Comparison of ENCODE assay signal across 23 mouse cellular contexts in genomic region chr3:69511881-69512280, GRCm38 (mm10).
A peak's percentile ranks its signal among the peaks of the same experiment; 100 is the strongest.
DNase-seq lines count a peak whose midpoint lies in the region; ATAC-seq and TF ChIP-seq lines count a peak whose summit lies in the region.
"Had no signal": no experiment of that assay in that cellular context is flagged by ENCODE, and none has a peak within 500 bp of the region (broad histone marks: within the 10 kb centered on the region; RNA-seq: fewer than 3 reads in every experiment).

No protein-coding gene starts in this region.

- no peaks in the 10 kb centered on the region for H3K36me3 ChIP-seq in hindbrain, embryonic 16.5 days (ENCODE audit: control insufficient read depth, insufficient read depth, low read length)
- no peaks in the 10 kb centered on the region for H3K36me3 ChIP-seq in hindbrain, embryonic 12.5 days
- no peaks in the 10 kb centered on the region for H3K36me3 ChIP-seq in neural tube, embryonic 13.5 days
- no peaks in the 10 kb centered on the region for H3K36me3 ChIP-seq in lung, postnatal 0 days (ENCODE audit: insufficient read depth, low read length)
- H3K36me3 ChIP-seq in thymus, adult 2 months (ENCODE audit: control insufficient read depth, insufficient read depth, low read length): no peaks in the 10 kb centered on the region
- H3K36me3 ChIP-seq: embryonic facial prominence, embryonic 15.5 days had no signal

- no peak for TF ChIP-seq POLR2A in thymus, adult 2 months (IDR thresholded peaks at IDR 0.05; ENCODE audit: control insufficient read depth, extremely low read depth, insufficient read depth, low read length, poor library complexity)

- H3K4me1 ChIP-seq in hindbrain, embryonic 16.5 days (ENCODE audit: control insufficient read depth, insufficient read depth, low read depth, low read length): peaks cover 3% of the 10 kb centered on the region
- H3K4me1 ChIP-seq in hindbrain, embryonic 12.5 days: peaks cover 3% of the 10 kb centered on the region
- peaks cover 15% of the 10 kb centered on the region for H3K4me1 ChIP-seq in neural tube, embryonic 13.5 days (replicated peaks)
- no peaks in the 10 kb centered on the region; the same call in 1 of the 2 replicates for H3K4me1 ChIP-seq in lung, postnatal 0 days (ENCODE audit: insufficient read depth, low read depth, low read length)
- 0 out of 2 replicates have a peak, but pooled peaks cover 2% of the 10 kb centered on the region for H3K4me1 ChIP-seq in thymus, adult 2 months (replicated peaks; ENCODE audit: control insufficient read depth, insufficient read depth, low read length)

- TF ChIP-seq CTCF in lung, postnatal 0 days (IDR thresholded peaks at IDR 0.05): no peak
- no peak for TF ChIP-seq CTCF in thymus, adult 2 months (IDR thresholded peaks at IDR 0.05; ENCODE audit: borderline replicate concordance, control insufficient read depth, extremely low read depth, insufficient read depth, low read length, poor library complexity)

- peak; percentile 52 to 69 for DNase-seq in adrenal gland, adult (ENCODE audit: inconsistent age in 2 of 2, low spot score in 1 of 2)
- no peak for DNase-seq in adrenal gland, postnatal 4 days (ENCODE audit: low spot score in 2 of 2)
- DNase-seq in embryo, embryonic 10 days (ENCODE audit: low spot score): peak; percentile 50
- DNase-seq in lung, postnatal 0 days (ENCODE audit: low spot score): no peak
- no peak for DNase-seq in thymus, adult 2 months
- DNase-seq: cerebellum, adult 11-12 months; cerebellum, postnatal 14 days; gastrocnemius, adult 2 months; heart, postnatal 4 days; kidney, adult 9 months; kidney, postnatal 14 days; liver, postnatal 0 days; lung, postnatal 10 days; midbrain, embryonic 14.5 days; thymus, adult 18-20 months; thymus, postnatal 4 days had no signal

- 48% methylated on average over 7 of the region's 7 CpGs for WGBS in hindbrain, embryonic 16.5 days
- 45% methylated on average over 7 of the region's 7 CpGs for WGBS in hindbrain, embryonic 12.5 days
- 40% methylated on average over 7 of the region's 7 CpGs for WGBS in neural tube, embryonic 13.5 days
- WGBS in lung, postnatal 0 days: 47% methylated on average over 7 of the region's 7 CpGs
- WGBS in thymus, adult 2 months: 35% methylated on average over 7 of the region's 7 CpGs

- no peaks in the 10 kb centered on the region for H3K27me3 ChIP-seq in hindbrain, embryonic 16.5 days (replicated peaks; ENCODE audit: control insufficient read depth, insufficient read depth, low read length)
- no peaks in the 10 kb centered on the region for H3K27me3 ChIP-seq in hindbrain, embryonic 12.5 days
- H3K27me3 ChIP-seq in neural tube, embryonic 13.5 days: no peaks in the 10 kb centered on the region
- H3K27me3 ChIP-seq in lung, postnatal 0 days (replicated peaks; ENCODE audit: insufficient read depth, low read length): no peaks in the 10 kb centered on the region
- no peaks in the 10 kb centered on the region for H3K27me3 ChIP-seq in thymus, adult 2 months (ENCODE audit: control insufficient read depth, insufficient read depth, low read length)
- H3K27me3 ChIP-seq: embryonic facial prominence, embryonic 15.5 days; Patski had no signal

- H3K4me3 ChIP-seq in hindbrain, embryonic 16.5 days (ENCODE audit: low read length): no peak overlapping the region
- H3K4me3 ChIP-seq in hindbrain, embryonic 12.5 days: no peak overlapping the region
- H3K4me3 ChIP-seq in neural tube, embryonic 13.5 days: no peak overlapping the region
- H3K4me3 ChIP-seq in lung, postnatal 0 days (ENCODE audit: low read depth, low read length): no peak overlapping the region
- H3K4me3 ChIP-seq in thymus, adult 2 months (ENCODE audit: control insufficient read depth, insufficient read depth, low read length): no peak overlapping the region
- H3K4me3 ChIP-seq: embryonic facial prominence, embryonic 15.5 days; gastrocnemius, adult 2 months had no signal

- no peak overlapping the region for H3K9ac ChIP-seq in hindbrain, embryonic 16.5 days (ENCODE audit: low read depth, low read length)
- H3K9ac ChIP-seq in hindbrain, embryonic 12.5 days: no peak overlapping the region
- H3K9ac ChIP-seq in neural tube, embryonic 13.5 days: no peak overlapping the region
- no peak overlapping the region for H3K9ac ChIP-seq in lung, postnatal 0 days (replicated peaks; ENCODE audit: low read depth)
- H3K9ac ChIP-seq: embryonic facial prominence, embryonic 15.5 days; liver, postnatal 0 days had no signal

- H3K27ac ChIP-seq in hindbrain, embryonic 16.5 days (ENCODE audit: low read depth, low read length): 0 out of 2 replicates have a peak overlapping the region, but pooled peaks have one; percentile 31
- H3K27ac ChIP-seq in hindbrain, embryonic 12.5 days: no peak overlapping the region
- peak overlapping the region; percentile 38; the same call in 1 of the 2 replicates for H3K27ac ChIP-seq in neural tube, embryonic 13.5 days (replicated peaks)
- H3K27ac ChIP-seq in lung, postnatal 0 days (ENCODE audit: low read length): no peak overlapping the region
- H3K27ac ChIP-seq in thymus, adult 2 months (ENCODE audit: control insufficient read depth, insufficient read depth, low read length): no peak overlapping the region
- H3K27ac ChIP-seq: embryonic facial prominence, embryonic 15.5 days had no signal

- ATAC-seq in hindbrain, embryonic 16.5 days: 0 out of 2 replicates have a peak, but pooled peaks have one; percentile 45
- no peak for ATAC-seq in hindbrain, embryonic 12.5 days (ENCODE audit: low FRiP score)
- ATAC-seq in neural tube, embryonic 13.5 days (ENCODE audit: low read depth): peak; percentile 46; the same call in 1 of the 2 replicates
- no peak for ATAC-seq in lung, postnatal 0 days
- ATAC-seq: forebrain, embryonic 14.5 days; inflammation-experienced regulatory T-cells, adult 6 months; liver, postnatal 0 days; Patski had no signal

- no peak for TF ChIP-seq EP300 in lung, postnatal 0 days (IDR thresholded peaks at IDR 0.05)

- no peaks in the 10 kb centered on the region for H3K9me3 ChIP-seq in hindbrain, embryonic 16.5 days (ENCODE audit: control insufficient read depth, low read length)
- no peaks in the 10 kb centered on the region for H3K9me3 ChIP-seq in hindbrain, embryonic 12.5 days (replicated peaks)
- no peaks in the 10 kb centered on the region for H3K9me3 ChIP-seq in neural tube, embryonic 13.5 days
- no peaks in the 10 kb centered on the region for H3K9me3 ChIP-seq in lung, postnatal 0 days (ENCODE audit: low read length)
- H3K9me3 ChIP-seq: embryonic facial prominence, embryonic 15.5 days had no signal

- H3K4me2 ChIP-seq in hindbrain, embryonic 16.5 days (ENCODE audit: low read length): no peak overlapping the region
- no peak overlapping the region for H3K4me2 ChIP-seq in hindbrain, embryonic 12.5 days (replicated peaks)
- H3K4me2 ChIP-seq in neural tube, embryonic 13.5 days: no peak overlapping the region
- H3K4me2 ChIP-seq in lung, postnatal 0 days (replicated peaks; ENCODE audit: low read depth, low read length): no peak overlapping the region
- H3K4me2 ChIP-seq: embryonic facial prominence, embryonic 15.5 days had no signal

Comparison
In these comparisons a context has a peak if more than half of its experiments do, and no peak if none do; other contexts are left out.
1. DNase-seq: peak in adrenal gland, adult (2 of 2) and embryo, embryonic 10 days (single experiment); none in adrenal gland, postnatal 4 days (0 of 2), lung, postnatal 0 days (single experiment) and thymus, adult 2 months (single experiment).
2. ATAC-seq: peak in hindbrain, embryonic 16.5 days (single experiment) and neural tube, embryonic 13.5 days (single experiment); none in hindbrain, embryonic 12.5 days (single experiment) and lung, postnatal 0 days (single experiment).
3. H3K27ac ChIP-seq: peak in hindbrain, embryonic 16.5 days (single experiment) and neural tube, embryonic 13.5 days (single experiment); none in hindbrain, embryonic 12.5 days (single experiment), lung, postnatal 0 days (single experiment) and thymus, adult 2 months (single experiment).